Mouse (Mus musculus): ENCODE data around the gene Lcn12.

DNA sequence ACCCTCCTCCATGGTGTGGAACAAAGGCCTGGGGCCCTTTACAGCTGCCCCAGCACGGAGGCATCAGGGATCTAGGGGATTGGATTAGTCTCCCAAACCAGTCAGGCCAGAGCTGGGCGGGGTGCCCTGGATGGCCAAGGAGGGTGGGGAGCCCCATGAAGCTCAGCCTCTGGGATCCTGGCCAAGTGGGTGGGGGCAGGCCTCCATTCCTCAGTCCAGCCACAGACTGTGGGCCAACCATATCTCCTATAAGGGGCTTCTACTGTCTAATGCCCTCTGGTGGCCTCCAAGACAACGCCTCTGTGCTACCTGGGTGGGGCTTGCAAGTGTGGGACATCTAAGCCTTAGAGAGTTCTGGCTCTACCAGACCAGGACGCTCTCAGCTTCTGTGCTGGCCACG, 34.8 kb downstream of the Lcn12 start:
- TF ChIP-seq POLR2A (IDR thresholded peaks at IDR 0.05; ENCODE audit: control insufficient read depth, low read depth, low read length) (no peak), CTCF (IDR thresholded peaks at IDR 0.05; ENCODE audit: control insufficient read depth, insufficient read depth, insufficient replicate concordance, low read depth, low read length) (no peak)

Data from testis, adult 2 months (tissue).